Mouse (Mus musculus) embryonic facial prominence, embryonic 13.5 days (tissue): ENCODE measurements around the gene Cerkl. TPM values are rescaled to one million over a fixed set of nuclear protein-coding genes. Genes with fewer than 3 reads are reported as not detected.

ENCODE experiments used
- ATAC-seq: fragments of 200-750 bp; cut with Nextera tagmentation; 2 replicates; pipeline ENCODE4 v1.8.0; 2017; ENCODE audit warnings: low read depth; ENCODE audit not compliant: insufficient number of reproducible peaks, insufficient read depth, low FRiP score, low TSS enrichment
- H3K27ac ChIP-seq: fragments of 300-500 bp; sonication (generic); 2 replicates; pipeline ENCODE4 v1.5.1; 2015; ENCODE audit warnings: moderate library complexity, mild to moderate bottlenecking, inconsistent platforms
- H3K27me3 ChIP-seq: fragments of 300-500 bp; sonication (generic); 2 replicates; pipeline ENCODE4 v1.6.1; 2015; ENCODE audit warnings: mild to moderate bottlenecking, inconsistent platforms
- H3K36me3 ChIP-seq: fragments of 300-500 bp; sonication (generic); 2 replicates; pipeline ENCODE4 v1.6.1; 2015; ENCODE audit warnings: mild to moderate bottlenecking, inconsistent platforms
- H3K4me1 ChIP-seq: fragments of 300-500 bp; sonication (generic); 2 replicates; pipeline ENCODE4 v1.6.1; 2015; ENCODE audit warnings: inconsistent platforms
- H3K4me2 ChIP-seq: fragments of 300-500 bp; sonication (generic); 2 replicates; pipeline ENCODE4 v1.6.1; 2015; ENCODE audit warnings: moderate library complexity, mild to moderate bottlenecking, inconsistent platforms
- H3K4me3 ChIP-seq: fragments of 300-500 bp; sonication (generic); 2 replicates; pipeline ENCODE4 v1.5.1; 2015; ENCODE audit warnings: mild to moderate bottlenecking, inconsistent platforms
- H3K9ac ChIP-seq: fragments of 300-500 bp; sonication (generic); 2 replicates; pipeline ENCODE4 v1.6.1; 2015; ENCODE audit warnings: mild to moderate bottlenecking, inconsistent platforms
- H3K9me3 ChIP-seq: fragments of 300-500 bp; sonication (generic); 2 replicates; pipeline ENCODE4 v1.6.1; 2016; ENCODE audit warnings: inconsistent platforms
- WGBS: fragments of 180-500 bp; shearing (Covaris S2); methylation state at CpG from one replicate; pipeline ENCODE4 v1.1.7; 2015; ENCODE audit warnings: mixed read lengths; 5-methylcytosine and 5-hydroxymethylcytosine counted together
- polyA plus RNA-seq: library from polyadenylated mRNA; unstranded; fragments of >200 nt; fragmentation: Nextera tagmentation; extraction: Ambion mirVana; gene quantifications from 2 replicates; pipeline ENCODE4 v1.2.1, GENCODE M21; 2015

Cerkl gene
- polyA plus RNA-seq, 1 experiment from 2014 or later = 2.9 TPM

DNA sequence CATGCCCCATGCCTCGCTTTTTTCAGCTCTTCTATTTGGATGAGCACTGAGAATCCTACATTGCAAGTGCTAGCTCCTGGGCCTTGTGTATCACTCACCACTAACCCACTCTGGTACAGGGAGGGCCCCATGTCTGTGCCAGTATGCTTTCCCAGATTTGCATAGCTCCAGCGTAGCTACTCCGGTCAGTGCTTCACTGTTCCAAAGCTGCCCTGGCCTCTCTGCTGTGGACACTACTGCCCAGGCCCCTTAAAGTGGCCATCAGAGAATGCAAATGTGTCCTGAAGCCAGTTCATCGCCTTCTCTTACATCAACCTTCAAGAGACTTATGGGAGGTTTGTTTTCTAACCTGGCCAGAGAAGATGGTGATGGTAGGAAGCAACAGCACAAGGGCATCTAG, 86.7 kb downstream of the Cerkl start:
- H3K4me2 ChIP-seq = no peak overlapping the region; the same call in 1 of the 2 replicates
- no peak overlapping the region for H3K9ac ChIP-seq
- no peaks in the 10 kb centered on the region for H3K27me3 ChIP-seq
- H3K36me3 ChIP-seq = no peaks in the 10 kb centered on the region
- H3K4me3 ChIP-seq = no peak overlapping the region
- ATAC-seq = no peak
- no peak overlapping the region for H3K27ac ChIP-seq
- 0 out of 2 replicates have a peak, but pooled peaks cover 3% of the 10 kb centered on the region for H3K4me1 ChIP-seq
- 80% methylated on average over 4 of the region's 4 CpGs for WGBS
- no peaks in the 10 kb centered on the region for H3K9me3 ChIP-seq

DNA sequence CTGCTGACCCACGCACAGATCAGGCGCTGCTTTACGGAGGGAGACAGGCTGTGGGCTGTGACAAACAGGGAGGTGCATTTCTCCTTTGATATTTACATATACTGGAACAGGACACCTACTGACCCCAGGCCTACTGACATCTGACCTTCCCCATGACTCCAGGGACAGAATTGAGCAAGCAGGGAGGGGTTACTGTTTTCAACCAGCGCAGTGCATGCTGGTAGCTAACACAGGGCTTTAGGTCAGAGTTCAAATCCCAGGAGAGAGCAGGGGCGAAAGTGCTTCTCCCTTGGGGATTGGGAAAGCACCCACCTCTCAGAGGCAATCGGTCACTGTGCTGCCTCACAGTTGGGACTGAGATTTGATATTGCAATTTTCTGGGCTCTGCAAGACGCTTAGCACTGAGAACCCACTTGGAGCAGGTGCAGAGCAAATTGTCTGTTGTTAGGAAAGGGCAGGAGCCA, 87.5 kb downstream of the Cerkl start:
- H3K27ac ChIP-seq = no peak overlapping the region
- 0 out of 2 replicates have a peak, but pooled peaks cover 3% of the 10 kb centered on the region for H3K4me1 ChIP-seq
- H3K36me3 ChIP-seq = no peaks in the 10 kb centered on the region
- H3K4me2 ChIP-seq = no peak overlapping the region
- 43% methylated on average over 7 of the region's 7 CpGs for WGBS
- no peaks in the 10 kb centered on the region for H3K9me3 ChIP-seq
- H3K4me3 ChIP-seq = no peak overlapping the region
- H3K27me3 ChIP-seq = no peaks in the 10 kb centered on the region
- H3K9ac ChIP-seq = no peak overlapping the region
- no peak for ATAC-seq

DNA sequence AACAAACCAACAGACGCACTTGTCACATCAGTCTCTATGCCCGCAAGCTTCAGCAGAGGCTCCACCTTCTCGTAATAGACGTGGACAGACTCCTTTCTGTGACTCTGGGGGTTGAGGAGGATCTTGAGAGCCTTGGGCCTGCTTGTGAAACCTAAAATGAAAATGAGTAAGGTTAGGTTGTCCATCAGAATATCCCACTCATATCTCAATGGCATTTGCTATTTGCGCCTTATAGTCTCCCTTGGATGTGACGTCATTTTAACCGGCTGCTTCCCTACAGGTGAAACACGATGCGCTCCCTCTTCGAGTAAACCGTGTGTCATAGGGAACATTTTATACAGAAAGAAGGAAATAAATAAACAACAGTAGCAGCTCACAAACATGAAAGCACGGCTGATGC, 87.9 kb downstream of the Cerkl start:
- Histone ChIP-seq H3K27ac (no peak overlapping the region), H3K9me3 (no peaks in the 10 kb centered on the region), H3K4me1 (0 out of 2 replicates have a peak, but pooled peaks cover 3% of the 10 kb centered on the region), H3K9ac (no peak overlapping the region), H3K36me3 (no peaks in the 10 kb centered on the region), H3K4me3 (no peak overlapping the region), H3K4me2 (no peak overlapping the region), H3K27me3 (no peaks in the 10 kb centered on the region)
- ATAC-seq = no peak
- WGBS = 77% methylated on average over 12 of the region's 12 CpGs

DNA sequence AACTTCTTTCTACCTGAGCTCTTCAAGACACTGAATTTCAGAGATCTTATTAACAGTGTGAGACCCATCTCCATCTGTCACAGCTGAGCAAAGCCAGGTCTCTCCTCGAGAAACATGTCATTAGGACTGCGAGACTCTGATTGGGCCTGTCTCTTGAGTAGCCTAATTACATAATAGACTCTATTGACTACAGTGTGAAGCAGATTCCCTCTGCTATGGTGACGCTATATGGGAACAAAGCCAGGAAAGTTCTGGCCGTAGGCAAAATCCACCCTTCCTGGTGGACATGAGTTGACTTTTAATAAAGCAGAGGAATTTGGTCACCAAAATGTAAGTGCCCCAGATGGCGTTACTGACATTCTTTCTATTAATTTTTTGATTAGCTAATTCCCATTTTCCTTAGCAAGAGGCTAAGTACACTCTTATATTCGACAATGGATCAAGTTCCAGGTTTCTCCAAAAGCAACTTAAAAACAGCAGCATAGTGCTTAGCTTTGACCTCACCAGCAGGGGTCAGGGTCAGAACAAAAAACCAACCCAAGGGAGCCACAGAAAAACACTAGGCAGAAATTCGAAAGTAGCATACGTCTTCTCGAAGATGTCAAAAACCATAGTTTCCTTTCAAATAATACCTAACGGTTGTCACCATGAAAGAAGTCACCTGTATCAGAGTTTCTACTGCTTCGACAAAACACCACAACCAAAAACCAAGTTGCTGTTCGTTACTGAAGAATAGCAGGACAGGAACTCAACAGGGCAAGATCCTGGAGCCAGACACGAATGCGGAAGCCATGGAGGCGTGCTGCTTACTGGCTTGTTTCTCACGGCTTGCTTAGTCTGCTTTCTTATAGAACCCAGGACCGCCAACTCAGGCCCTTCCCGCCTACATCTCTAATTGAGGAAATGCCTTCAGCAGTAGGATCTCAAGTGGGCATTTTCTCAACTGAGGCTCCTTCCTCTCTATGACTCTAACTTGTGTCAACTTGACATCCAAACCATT, 88.8 kb downstream of the Cerkl start:
- ATAC-seq = no peak
- H3K27ac ChIP-seq = no peak overlapping the region
- 64% methylated on average over 18 of the region's 18 CpGs for WGBS

DNA sequence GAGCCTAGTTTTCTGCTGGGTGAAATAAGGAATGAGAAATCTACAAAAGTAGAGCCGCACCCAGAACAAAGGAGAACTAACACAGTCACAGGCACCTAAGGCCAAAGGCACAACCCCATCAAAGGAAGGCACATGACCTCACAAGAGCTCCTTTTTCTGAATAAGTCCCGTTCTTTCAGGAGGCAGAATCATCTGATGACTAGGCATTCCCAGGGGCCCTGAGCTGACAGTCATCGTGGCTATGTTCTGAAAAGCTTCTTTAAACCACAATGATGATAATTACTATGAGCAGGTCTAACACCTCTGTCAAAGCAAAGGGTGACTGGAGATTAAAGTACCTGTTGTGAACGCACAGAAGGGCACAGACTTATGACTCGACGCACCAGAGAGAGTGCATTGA, 92.7 kb downstream of the Cerkl start:
- Histone ChIP-seq H3K36me3 (no peaks in the 10 kb centered on the region), H3K4me2 (no peak overlapping the region), H3K9me3 (no peaks in the 10 kb centered on the region), H3K27me3 (no peaks in the 10 kb centered on the region), H3K4me3 (no peak overlapping the region), H3K4me1 (no peaks in the 10 kb centered on the region), H3K9ac (no peak overlapping the region), H3K27ac (no peak overlapping the region)
- 52% methylated on average over 6 of the region's 6 CpGs for WGBS
- ATAC-seq = no peak

More for the DNA sequence above, 88.8 kb downstream of the Cerkl start:
- Histone ChIP-seq H3K9me3 (no peaks in the 10 kb centered on the region), H3K27me3 (no peaks in the 10 kb centered on the region), H3K36me3 (no peaks in the 10 kb centered on the region), H3K9ac (no peak overlapping the region), H3K4me1 (0 out of 2 replicates have a peak, but pooled peaks cover 3% of the 10 kb centered on the region), H3K4me3 (no peak overlapping the region), H3K4me2 (no peak overlapping the region)

DNA sequence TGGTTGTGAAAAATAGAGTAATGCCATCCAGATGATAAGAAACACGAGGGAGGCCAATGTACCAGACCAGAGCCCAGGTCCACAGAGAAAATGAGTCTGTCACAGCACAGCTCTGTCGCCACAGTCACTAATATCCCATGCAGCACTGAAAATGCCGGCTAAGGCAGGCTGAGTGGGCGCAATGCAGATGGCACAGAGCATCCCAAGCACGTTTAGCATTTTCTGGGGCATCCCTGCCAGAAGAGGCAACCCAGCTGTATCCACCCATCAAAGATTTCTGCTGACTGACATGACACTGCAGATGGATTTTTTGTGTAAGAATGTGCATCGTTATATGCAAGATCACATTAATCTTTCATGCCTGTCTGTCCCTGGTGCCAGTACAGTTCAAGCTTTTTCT, 94.6 kb downstream of the Cerkl start:
- Histone ChIP-seq H3K9me3 (no peaks in the 10 kb centered on the region), H3K36me3 (no peaks in the 10 kb centered on the region), H3K27me3 (no peaks in the 10 kb centered on the region), H3K9ac (no peak overlapping the region), H3K4me1 (no peaks in the 10 kb centered on the region), H3K4me2 (no peak overlapping the region), H3K4me3 (no peak overlapping the region), H3K27ac (no peak overlapping the region)
- WGBS = 55% methylated on average over 6 of the region's 6 CpGs
- no peak for ATAC-seq

DNA sequence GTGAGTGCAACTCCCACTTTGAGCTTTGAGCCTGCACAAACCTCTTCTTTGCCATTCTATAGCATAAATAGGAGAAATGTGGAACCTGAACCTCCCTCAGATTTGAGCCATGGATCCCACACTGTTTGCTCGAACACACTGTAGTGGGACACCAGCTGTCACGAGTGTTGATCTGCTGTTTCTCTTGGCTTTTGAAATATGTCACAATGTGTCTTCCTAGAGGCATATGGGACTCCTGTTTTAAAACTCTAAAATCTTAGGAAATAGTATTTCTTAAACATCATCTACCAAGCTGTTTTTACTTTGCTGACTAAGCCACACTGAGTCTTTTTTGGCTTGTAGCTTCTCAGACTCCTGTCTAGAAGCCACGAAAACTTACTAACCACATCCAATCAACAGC, 98.8 kb downstream of the Cerkl start:
- no peaks in the 10 kb centered on the region for H3K4me1 ChIP-seq
- H3K4me2 ChIP-seq = no peak overlapping the region
- no peaks in the 10 kb centered on the region for H3K9me3 ChIP-seq
- H3K27me3 ChIP-seq = no peaks in the 10 kb centered on the region
- H3K27ac ChIP-seq = no peak overlapping the region
- no peak overlapping the region for H3K4me3 ChIP-seq
- H3K36me3 ChIP-seq = no peaks in the 10 kb centered on the region
- WGBS = 76% methylated on average over 3 of the region's 3 CpGs
- no peak overlapping the region for H3K9ac ChIP-seq
- no peak for ATAC-seq

DNA sequence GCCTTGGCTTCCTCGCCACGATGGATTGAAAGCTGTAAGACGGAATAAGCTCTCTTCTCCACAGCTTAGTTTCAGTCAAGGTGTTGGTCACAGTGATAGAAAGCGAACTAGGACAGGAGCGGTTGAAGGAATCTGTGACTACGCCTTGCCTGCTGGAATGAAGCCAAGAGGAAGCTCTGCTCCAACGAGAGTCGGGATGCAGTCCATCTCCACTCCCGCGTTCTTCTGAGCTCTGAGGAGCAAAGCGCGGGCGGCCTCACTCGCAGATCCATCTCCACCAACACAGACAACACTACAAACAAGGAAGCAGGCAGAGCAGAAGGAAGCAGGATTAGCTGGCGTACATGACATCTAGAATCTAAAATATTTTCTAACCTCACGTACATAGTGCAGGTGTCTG, 101.8 kb downstream of the Cerkl start:
- 93% methylated on average over 16 of the region's 16 CpGs for WGBS
- no peak overlapping the region for H3K4me2 ChIP-seq
- no peak overlapping the region for H3K4me3 ChIP-seq
- no peaks in the 10 kb centered on the region for H3K9me3 ChIP-seq
- H3K27ac ChIP-seq = no peak overlapping the region
- no peak for ATAC-seq
- no peaks in the 10 kb centered on the region for H3K27me3 ChIP-seq
- no peaks in the 10 kb centered on the region for H3K4me1 ChIP-seq
- no peak overlapping the region for H3K9ac ChIP-seq
- H3K36me3 ChIP-seq = no peaks in the 10 kb centered on the region

DNA sequence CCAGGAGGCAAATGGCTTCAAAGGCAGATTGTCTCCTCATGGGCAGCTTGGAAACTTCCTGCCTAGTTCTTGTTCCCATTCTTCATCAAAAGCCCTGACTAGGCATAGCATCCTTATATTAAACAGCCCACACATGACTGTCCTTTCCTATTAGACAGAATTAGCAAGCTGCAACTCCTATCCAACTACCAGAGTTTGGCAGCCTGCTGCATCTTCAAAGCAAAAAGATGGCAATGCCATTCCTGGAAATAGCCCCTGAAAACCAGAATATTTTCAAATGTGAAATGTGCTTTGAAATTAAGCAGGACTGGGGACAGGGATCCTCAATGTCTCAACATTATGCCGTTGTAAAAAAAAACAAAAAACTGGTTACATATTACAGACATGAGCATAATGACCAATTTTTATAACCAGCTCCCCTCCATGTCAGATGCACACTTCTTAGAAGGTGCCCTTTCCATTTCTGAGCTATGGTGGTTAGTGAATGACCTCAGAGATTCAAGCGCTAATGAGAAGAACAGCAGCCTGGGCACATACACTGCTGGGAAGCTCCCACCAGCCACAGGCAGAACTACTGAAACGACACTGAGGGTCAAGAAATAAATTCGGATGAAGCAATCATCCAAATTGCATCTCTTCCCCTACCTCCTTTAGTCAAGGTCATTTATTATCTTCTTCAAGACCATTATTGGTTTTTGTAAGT, 104.3 kb downstream of the Cerkl start:
- H3K27ac ChIP-seq = no peak overlapping the region
- H3K27me3 ChIP-seq = no peaks in the 10 kb centered on the region
- ATAC-seq = no peak
- no peak overlapping the region for H3K4me3 ChIP-seq
- no peaks in the 10 kb centered on the region for H3K36me3 ChIP-seq
- no peaks in the 10 kb centered on the region for H3K4me1 ChIP-seq
- 72% methylated on average over 4 of the region's 4 CpGs for WGBS
- H3K9ac ChIP-seq = no peak overlapping the region
- no peaks in the 10 kb centered on the region for H3K9me3 ChIP-seq
- no peak overlapping the region for H3K4me2 ChIP-seq

DNA sequence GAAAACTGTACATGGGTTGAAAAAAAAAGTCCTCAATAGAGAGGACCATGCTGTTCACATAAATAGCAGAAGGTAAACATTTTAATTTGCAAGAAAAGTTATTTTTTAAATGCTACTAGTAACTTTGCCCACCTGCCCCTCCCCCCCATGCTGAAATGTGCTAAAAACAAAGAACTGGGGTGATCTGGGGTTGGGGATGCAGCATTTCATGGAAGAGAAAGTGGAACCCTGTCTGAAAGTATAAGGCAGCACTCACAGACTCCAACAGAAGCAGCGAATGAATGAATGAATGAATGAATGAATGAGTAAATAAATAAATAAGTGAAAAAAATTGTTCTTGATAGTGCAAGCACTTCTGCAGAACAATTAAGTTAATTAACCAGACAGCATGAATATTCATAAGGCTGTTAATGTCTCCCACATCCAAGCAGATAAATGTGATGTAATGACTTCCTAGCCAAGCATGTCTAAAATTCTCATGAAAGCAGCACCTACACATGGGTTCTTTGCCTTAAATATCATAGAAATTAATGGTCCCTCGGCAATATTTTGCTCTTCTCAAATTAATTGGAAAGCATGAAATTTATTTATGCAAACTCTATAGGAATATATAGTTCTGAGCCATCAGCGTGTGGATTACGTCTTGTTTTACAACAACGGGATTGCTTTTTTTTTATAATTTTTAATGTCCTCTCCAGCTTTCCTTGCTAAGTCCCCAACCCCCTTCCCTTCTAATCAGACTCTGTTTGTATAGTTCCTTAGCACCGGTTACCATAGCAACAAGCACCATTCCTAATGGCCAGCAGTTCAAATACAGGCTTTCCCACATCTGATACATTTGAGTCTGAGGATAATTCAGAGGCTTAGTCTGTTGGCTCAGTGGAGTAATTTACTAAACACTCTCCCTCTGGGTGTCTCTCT, 105.1 kb downstream of the Cerkl start:
- no peak for ATAC-seq
- H3K4me2 ChIP-seq = no peak overlapping the region
- H3K36me3 ChIP-seq = no peaks in the 10 kb centered on the region
- no peaks in the 10 kb centered on the region for H3K9me3 ChIP-seq
- H3K4me3 ChIP-seq = no peak overlapping the region
- 68% methylated on average over 6 of the region's 6 CpGs for WGBS
- no peak overlapping the region for H3K9ac ChIP-seq
- no peaks in the 10 kb centered on the region for H3K27me3 ChIP-seq
- no peak overlapping the region for H3K27ac ChIP-seq
- H3K4me1 ChIP-seq = no peaks in the 10 kb centered on the region

DNA sequence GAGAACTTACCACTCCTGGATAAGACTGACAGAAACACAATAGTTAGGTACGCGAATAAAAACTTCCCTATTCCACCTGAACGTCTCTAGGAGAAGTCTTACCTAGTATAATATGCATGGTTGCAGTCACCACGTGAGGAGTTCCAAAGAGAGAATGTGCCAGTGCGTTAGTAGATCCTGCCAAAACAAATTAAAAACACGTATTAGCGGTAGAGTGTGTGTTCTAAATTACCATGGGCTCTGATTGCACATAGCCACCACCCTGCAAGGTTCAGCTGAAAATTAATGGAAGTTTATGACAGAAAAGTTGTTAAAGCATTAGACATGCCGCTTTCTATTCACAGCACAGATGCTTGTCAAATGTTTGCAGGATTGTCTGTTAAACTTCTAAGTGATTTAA, 113.5 kb downstream of the Cerkl start:
- no peak for ATAC-seq
- Histone ChIP-seq H3K4me3 (no peak overlapping the region), H3K9ac (no peak overlapping the region), H3K36me3 (no peaks in the 10 kb centered on the region), H3K27ac (no peak overlapping the region), H3K9me3 (no peaks in the 10 kb centered on the region), H3K27me3 (no peaks in the 10 kb centered on the region), H3K4me1 (no peaks in the 10 kb centered on the region), H3K4me2 (no peak overlapping the region)
- WGBS = 74% methylated on average over 8 of the region's 8 CpGs
